Mouse (Mus musculus): Measurements from ENCODE around the gene Slc22a1. TPM values are rescaled to one million over a fixed set of nuclear protein-coding genes. Genes with fewer than 3 reads are reported as not detected.

Slc22a1 gene
- polyA plus RNA-seq, 1 experiment = 468 TPM

- no peaks in the 10 kb centered on the region; the same call in 1 of the 2 replicates for H3K36me3 ChIP-seq (ENCODE audit: control insufficient read depth, insufficient read depth, low read length)
- no peaks in the 10 kb centered on the region for H3K27me3 ChIP-seq (replicated peaks; ENCODE audit: control insufficient read depth, insufficient read depth, low read length)
- 90% methylated on average over 10 of the region's 10 CpGs for WGBS
- DNase-seq = no peak
- TF ChIP-seq CTCF (conservative IDR thresholded peaks at IDR 0.05; ENCODE audit: insufficient read depth, insufficient read length, low read depth, low read length) (no peak), POLR2A (IDR thresholded peaks at IDR 0.05; ENCODE audit: low read depth, low read length) (no peak)
- no peak overlapping the region for H3K4me3 ChIP-seq (ENCODE audit: insufficient read depth, low read depth, low read length)
- H3K4me1 ChIP-seq (ENCODE audit: control insufficient read depth, insufficient read depth, low read length) = no peaks in the 10 kb centered on the region
- no peak overlapping the region for H3K27ac ChIP-seq (ENCODE audit: insufficient read depth, low read depth, low read length)
Observed at GRCm38 (mm10) chr17:12659233-12659632, 16.4 kb downstream of the Slc22a1 start.

GRCm38 (mm10) chr17:12658784-12659183 lies 16.8 kb downstream of the Slc22a1 start:
- no peaks in the 10 kb centered on the region for H3K36me3 ChIP-seq (ENCODE audit: control insufficient read depth, insufficient read depth, low read length)
- DNase-seq = no peak
- no peaks in the 10 kb centered on the region for H3K4me1 ChIP-seq (ENCODE audit: control insufficient read depth, insufficient read depth, low read length)
- TF ChIP-seq CTCF (conservative IDR thresholded peaks at IDR 0.05; ENCODE audit: insufficient read depth, insufficient read length, low read depth, low read length) = no peak
- TF ChIP-seq POLR2A (IDR thresholded peaks at IDR 0.05; ENCODE audit: low read depth, low read length) = no peak
- WGBS = 78% methylated on average over 7 of the region's 7 CpGs
- no peak overlapping the region for H3K4me3 ChIP-seq (ENCODE audit: insufficient read depth, low read depth, low read length)
- H3K27me3 ChIP-seq (replicated peaks; ENCODE audit: control insufficient read depth, insufficient read depth, low read length) = no peaks in the 10 kb centered on the region
- no peak overlapping the region for H3K27ac ChIP-seq (ENCODE audit: insufficient read depth, low read depth, low read length)

GRCm38 (mm10) chr17:12655826-12656225 lies 19.8 kb downstream of the Slc22a1 start:
- H3K27me3 ChIP-seq (replicated peaks; ENCODE audit: control insufficient read depth, insufficient read depth, low read length) = no peaks in the 10 kb centered on the region
- no peaks in the 10 kb centered on the region for H3K4me1 ChIP-seq (ENCODE audit: control insufficient read depth, insufficient read depth, low read length)
- TF ChIP-seq POLR2A (IDR thresholded peaks at IDR 0.05; ENCODE audit: low read depth, low read length) = no peak
- WGBS = 61% methylated on average over 7 of the region's 7 CpGs
- no peak overlapping the region for H3K27ac ChIP-seq (ENCODE audit: insufficient read depth, low read depth, low read length)
- H3K4me3 ChIP-seq (ENCODE audit: insufficient read depth, low read depth, low read length) = no peak overlapping the region
- DNase-seq = no peak
- H3K36me3 ChIP-seq (ENCODE audit: control insufficient read depth, insufficient read depth, low read length) = no peaks in the 10 kb centered on the region

- no peaks in the 10 kb centered on the region for H3K4me1 ChIP-seq (ENCODE audit: control insufficient read depth, insufficient read depth, low read length)
- no peaks in the 10 kb centered on the region for H3K36me3 ChIP-seq (ENCODE audit: control insufficient read depth, insufficient read depth, low read length)
- no peak for TF ChIP-seq POLR2A (IDR thresholded peaks at IDR 0.05; ENCODE audit: low read depth, low read length)
- no peak for TF ChIP-seq CTCF (conservative IDR thresholded peaks at IDR 0.05; ENCODE audit: insufficient read depth, insufficient read length, low read depth, low read length)
- DNase-seq = no peak
- no peaks in the 10 kb centered on the region for H3K27me3 ChIP-seq (replicated peaks; ENCODE audit: control insufficient read depth, insufficient read depth, low read length)
- H3K4me3 ChIP-seq (ENCODE audit: insufficient read depth, low read depth, low read length) = no peak overlapping the region
- WGBS = 89% methylated on average over 3 of the region's 3 CpGs
- H3K27ac ChIP-seq (ENCODE audit: insufficient read depth, low read depth, low read length) = no peak overlapping the region
Observed at GRCm38 (mm10) chr17:12654061-12654460, 21.6 kb downstream of the Slc22a1 start.

- Histone ChIP-seq H3K4me3 (ENCODE audit: insufficient read depth, low read depth, low read length) (no peak overlapping the region), H3K36me3 (ENCODE audit: control insufficient read depth, insufficient read depth, low read length) (no peaks in the 10 kb centered on the region), H3K27me3 (replicated peaks; ENCODE audit: control insufficient read depth, insufficient read depth, low read length) (no peaks in the 10 kb centered on the region), H3K27ac (ENCODE audit: insufficient read depth, low read depth, low read length) (no peak overlapping the region), H3K4me1 (ENCODE audit: control insufficient read depth, insufficient read depth, low read length) (no peaks in the 10 kb centered on the region)
- 93% methylated on average over 11 of the region's 11 CpGs for WGBS
- DNase-seq = no peak
- TF ChIP-seq CTCF (conservative IDR thresholded peaks at IDR 0.05; ENCODE audit: insufficient read depth, insufficient read length, low read depth, low read length) = no peak
- no peak for TF ChIP-seq POLR2A (IDR thresholded peaks at IDR 0.05; ENCODE audit: low read depth, low read length)
Observed at GRCm38 (mm10) chr17:12652604-12653003, 23.0 kb downstream of the Slc22a1 start.

- no peak for TF ChIP-seq CTCF (conservative IDR thresholded peaks at IDR 0.05; ENCODE audit: insufficient read depth, insufficient read length, low read depth, low read length)
- no peak for TF ChIP-seq POLR2A (IDR thresholded peaks at IDR 0.05; ENCODE audit: low read depth, low read length)
- no peaks in the 10 kb centered on the region for H3K36me3 ChIP-seq (ENCODE audit: control insufficient read depth, insufficient read depth, low read length)
- H3K27me3 ChIP-seq (replicated peaks; ENCODE audit: control insufficient read depth, insufficient read depth, low read length) = no peaks in the 10 kb centered on the region
- no peak overlapping the region for H3K4me3 ChIP-seq (ENCODE audit: insufficient read depth, low read depth, low read length)
- WGBS = 84% methylated on average over 5 of the region's 5 CpGs
- peak; percentile 26 for DNase-seq
- H3K4me1 ChIP-seq (ENCODE audit: control insufficient read depth, insufficient read depth, low read length) = no peaks in the 10 kb centered on the region
- no peak overlapping the region for H3K27ac ChIP-seq (ENCODE audit: insufficient read depth, low read depth, low read length)
Observed at GRCm38 (mm10) chr17:12645461-12645860, 30.2 kb downstream of the Slc22a1 start.

GRCm38 (mm10) chr17:12641087-12641486 lies 34.5 kb downstream of the Slc22a1 start:
- WGBS = 70% methylated on average over 4 of the region's 4 CpGs
- no peak overlapping the region for H3K27ac ChIP-seq (ENCODE audit: insufficient read depth, low read depth, low read length)
- no peak overlapping the region for H3K4me3 ChIP-seq (ENCODE audit: insufficient read depth, low read depth, low read length)
- no peak for DNase-seq
- no peaks in the 10 kb centered on the region for H3K36me3 ChIP-seq (ENCODE audit: control insufficient read depth, insufficient read depth, low read length)
- H3K4me1 ChIP-seq (ENCODE audit: control insufficient read depth, insufficient read depth, low read length) = no peaks in the 10 kb centered on the region
- H3K27me3 ChIP-seq (replicated peaks; ENCODE audit: control insufficient read depth, insufficient read depth, low read length) = 0 out of 2 replicates have a peak, but pooled peaks cover 2% of the 10 kb centered on the region
- no peak for TF ChIP-seq POLR2A (IDR thresholded peaks at IDR 0.05; ENCODE audit: low read depth, low read length)
- TF ChIP-seq CTCF (conservative IDR thresholded peaks at IDR 0.05; ENCODE audit: insufficient read depth, insufficient read length, low read depth, low read length) = no peak

GRCm38 (mm10) chr17:12639585-12639984 lies 36.0 kb downstream of the Slc22a1 start:
- DNase-seq = no peak
- Histone ChIP-seq H3K4me1 (ENCODE audit: control insufficient read depth, insufficient read depth, low read length) (no peaks in the 10 kb centered on the region), H3K27me3 (replicated peaks; ENCODE audit: control insufficient read depth, insufficient read depth, low read length) (0 out of 2 replicates have a peak, but pooled peaks cover 2% of the 10 kb centered on the region), H3K27ac (ENCODE audit: insufficient read depth, low read depth, low read length) (no peak overlapping the region), H3K36me3 (ENCODE audit: control insufficient read depth, insufficient read depth, low read length) (no peaks in the 10 kb centered on the region), H3K4me3 (ENCODE audit: insufficient read depth, low read depth, low read length) (no peak overlapping the region)
- WGBS = 92% methylated on average over 3 of the region's 3 CpGs
- TF ChIP-seq CTCF (conservative IDR thresholded peaks at IDR 0.05; ENCODE audit: insufficient read depth, insufficient read length, low read depth, low read length) (no peak; the same call in 1 of the 2 replicates), POLR2A (IDR thresholded peaks at IDR 0.05; ENCODE audit: low read depth, low read length) (no peak)

Measured in kidney, adult 2 months (tissue).